Mouse (Mus musculus): ENCODE data around the gene Slc4a4. TPM values are rescaled to one million over a fixed set of nuclear protein-coding genes. Genes with fewer than 3 reads are reported as not detected.

Slc4a4 gene
- total RNA-seq, 2 experiments from 2014 or later = not detected

DNA sequence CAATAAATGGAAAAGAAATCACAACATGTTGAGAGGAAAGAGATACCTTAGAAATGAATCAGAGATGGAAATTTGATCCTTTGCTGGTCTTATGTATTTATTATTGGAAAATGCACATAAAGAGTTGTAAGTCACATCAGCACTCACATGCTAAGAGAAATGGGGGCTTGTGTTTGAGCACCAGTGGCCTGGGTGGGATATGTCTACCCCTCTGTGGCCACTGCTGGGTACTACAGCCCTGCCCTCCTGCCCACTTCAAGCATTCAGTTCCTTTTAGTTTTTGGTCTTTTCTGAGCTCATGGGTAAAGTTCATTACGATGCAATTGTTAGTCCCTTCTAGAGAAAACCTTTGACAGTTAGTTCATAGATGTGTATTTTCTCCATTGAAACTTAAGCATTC, 335.0 kb downstream of the Slc4a4 start:
- no peak for ATAC-seq (replicated peaks; ENCODE audit: low FRiP score, low TSS enrichment, poor library complexity, severe bottlenecking)

- ATAC-seq (replicated peaks; ENCODE audit: low FRiP score, low TSS enrichment, poor library complexity, severe bottlenecking) = no peak
These were observed 336.6 kb downstream of the Slc4a4 start for GRCm38 (mm10) chr5:89223061-89223740.

DNA sequence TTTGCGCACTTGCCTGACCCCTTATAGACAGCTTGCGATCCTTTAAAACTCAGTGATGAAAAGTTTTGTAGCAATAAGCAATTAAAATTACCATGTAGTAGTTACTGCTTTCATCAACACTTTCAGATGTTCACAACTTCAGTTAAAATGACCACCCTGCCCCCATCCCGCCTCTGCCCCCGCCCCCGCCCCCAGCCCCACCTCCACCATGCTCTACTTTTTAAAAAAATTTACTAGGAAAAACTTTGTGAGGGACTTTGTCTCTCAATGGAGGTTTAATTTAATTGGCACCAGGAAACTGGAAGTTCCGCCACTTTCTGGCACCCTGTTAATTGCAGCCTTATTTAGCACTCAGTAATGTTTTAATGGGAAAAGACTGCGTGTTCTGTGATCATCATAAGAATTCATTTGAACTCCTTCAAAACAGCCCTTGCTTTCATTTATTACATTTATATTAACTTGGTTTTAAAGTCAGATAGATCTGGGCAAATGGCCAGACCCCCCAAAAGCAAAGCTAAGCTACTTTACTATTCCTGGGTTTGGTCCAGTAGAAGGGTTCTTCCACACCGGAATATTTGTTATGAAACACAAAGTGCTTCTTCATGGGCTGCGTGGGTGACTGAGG, 337.2 kb downstream of the Slc4a4 start:
- ATAC-seq (replicated peaks; ENCODE audit: low FRiP score, low TSS enrichment, poor library complexity, severe bottlenecking) = no peak

- ATAC-seq (replicated peaks; ENCODE audit: low FRiP score, low TSS enrichment, poor library complexity, severe bottlenecking) = no peak
These were observed 341.3 kb downstream of the Slc4a4 start for GRCm38 (mm10) chr5:89227948-89228347.

GRCm38 (mm10) chr5:89229606-89230005, 343.0 kb downstream of the Slc4a4 start:
- ATAC-seq (replicated peaks; ENCODE audit: low FRiP score, low TSS enrichment, poor library complexity, severe bottlenecking) = no peak

DNA sequence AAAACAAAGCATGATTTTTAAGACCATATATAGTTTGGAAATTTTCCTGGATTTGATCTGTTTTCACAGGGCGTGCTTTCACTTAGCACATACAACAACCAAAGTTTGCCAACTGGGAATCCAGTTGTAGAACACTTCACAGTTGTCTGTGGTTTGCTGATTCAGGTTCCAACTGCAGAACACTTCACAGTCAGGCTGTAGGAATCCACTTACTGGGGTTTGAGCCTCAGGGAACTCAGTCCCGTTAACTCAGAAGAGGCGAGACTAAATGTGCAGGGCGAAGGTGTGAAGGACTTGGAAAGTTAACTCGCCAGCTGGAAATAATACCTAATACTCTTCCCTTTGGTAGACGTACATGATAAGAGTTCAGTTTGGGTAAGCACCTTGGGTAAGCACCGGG, 345.7 kb downstream of the Slc4a4 start:
- no peak for ATAC-seq (replicated peaks; ENCODE audit: low FRiP score, low TSS enrichment, poor library complexity, severe bottlenecking)

- no peak for ATAC-seq (replicated peaks; ENCODE audit: low FRiP score, low TSS enrichment, poor library complexity, severe bottlenecking)
These were observed 365.2 kb downstream of the Slc4a4 start for GRCm38 (mm10) chr5:89251806-89252205.

DNA sequence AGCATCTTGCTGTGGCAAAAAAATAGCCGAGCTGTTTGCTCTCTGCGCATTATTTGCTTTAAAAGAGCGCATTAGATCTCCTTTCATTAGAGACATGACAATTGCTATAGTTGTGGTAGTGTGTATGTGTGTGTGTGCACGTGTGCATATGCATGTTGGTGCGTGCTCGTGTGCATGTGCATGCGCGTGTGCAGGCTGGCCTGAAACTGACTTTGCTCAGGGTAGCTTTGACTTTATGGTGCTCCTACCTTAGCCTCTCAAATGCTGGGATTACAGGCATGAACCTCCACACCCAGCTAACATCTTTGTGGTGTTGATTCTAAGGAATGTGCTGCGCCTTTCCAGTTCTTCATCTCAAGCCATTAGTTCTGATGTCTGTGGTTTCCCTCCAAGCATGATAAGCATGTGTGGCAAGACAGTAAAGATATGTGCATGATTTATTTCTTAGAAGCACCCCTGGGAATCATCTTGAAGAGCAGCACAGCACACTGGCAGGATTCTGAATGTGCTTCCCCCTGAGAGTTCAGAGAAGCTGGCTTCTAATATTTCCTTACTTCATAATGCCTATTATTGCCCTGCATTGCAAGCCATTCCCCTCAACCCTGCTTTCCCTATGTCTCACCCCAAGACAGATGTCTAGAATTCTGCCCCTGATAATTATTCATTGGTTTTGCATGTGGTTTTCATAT, 373.3 kb downstream of the Slc4a4 start:
- no peak for ATAC-seq (replicated peaks; ENCODE audit: low FRiP score, low TSS enrichment, poor library complexity, severe bottlenecking)

- ATAC-seq (replicated peaks; ENCODE audit: low FRiP score, low TSS enrichment, poor library complexity, severe bottlenecking) = no peak
These were observed 390.4 kb downstream of the Slc4a4 start for GRCm38 (mm10) chr5:89277049-89277448.

DNA sequence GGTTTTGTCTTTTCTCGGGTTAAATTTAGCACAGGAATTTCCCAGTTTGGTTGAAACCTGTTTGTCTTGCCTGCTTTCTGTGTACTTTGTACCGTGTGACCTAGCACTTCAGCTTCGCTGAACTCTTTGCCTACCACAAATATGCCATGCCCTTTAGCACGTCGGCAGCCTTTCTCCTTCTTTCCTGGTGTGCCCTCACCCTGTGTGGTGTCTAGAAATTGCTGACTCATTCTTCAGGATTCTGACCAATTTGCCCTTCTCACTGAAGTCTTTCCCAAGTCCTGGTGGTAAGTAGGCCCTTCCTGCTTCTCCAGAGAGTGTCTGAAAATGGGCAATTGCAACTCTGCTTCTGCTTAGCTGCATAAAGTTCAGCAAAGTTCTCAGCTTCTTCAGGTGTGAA, 391.0 kb downstream of the Slc4a4 start:
- no peak for ATAC-seq (replicated peaks; ENCODE audit: low FRiP score, low TSS enrichment, poor library complexity, severe bottlenecking)

DNA sequence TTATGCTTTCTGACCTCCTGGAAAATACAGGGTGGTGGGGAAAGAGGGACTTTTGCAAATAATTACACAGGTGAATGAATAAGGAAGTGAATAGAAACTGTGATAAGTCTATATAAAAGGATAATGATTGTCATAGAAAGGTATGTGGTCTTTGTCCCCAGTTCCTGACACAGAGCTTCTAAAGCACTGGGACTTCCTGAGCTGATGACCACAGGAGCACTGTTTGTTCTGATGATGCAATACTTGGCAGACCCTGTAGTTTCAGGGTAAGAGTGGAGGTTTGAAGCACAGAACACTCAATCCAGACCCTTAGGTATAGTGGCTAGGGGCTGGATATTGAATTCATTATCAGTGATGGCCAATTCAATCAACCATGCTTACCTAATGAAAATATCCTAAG, 391.7 kb downstream of the Slc4a4 start:
- ATAC-seq (replicated peaks; ENCODE audit: low FRiP score, low TSS enrichment, poor library complexity, severe bottlenecking) = no peak

- ATAC-seq (replicated peaks; ENCODE audit: low FRiP score, low TSS enrichment, poor library complexity, severe bottlenecking) = no peak
These were observed 393.8 kb downstream of the Slc4a4 start for GRCm38 (mm10) chr5:89280312-89280863.

Other genes with a start within 250 kb of the Slc4a4 start
- gene Grsf1, start 210.6 kb upstream of the Slc4a4 start, total RNA-seq (2014; fragmentation: Nextera tagmentation) = 65.0 and 69.2 TPM in 2 replicates
- gene Grsf1, start 210.6 kb upstream of the Slc4a4 start, total RNA-seq (2017) = 106 and 108 TPM in 2 replicates
- gene Mob1b, start 166.0 kb upstream of the Slc4a4 start, total RNA-seq (2014; fragmentation: Nextera tagmentation) = 31.0 and 39.9 TPM in 2 replicates
- gene Mob1b, start 166.0 kb upstream of the Slc4a4 start, total RNA-seq (2017) = 13.3 and 19.1 TPM in 2 replicates
- 65.7 and 85.7 TPM in 2 replicates for gene Dck, start 121.8 kb upstream of the Slc4a4 start, total RNA-seq (2014; fragmentation: Nextera tagmentation)
- gene Dck, start 121.8 kb upstream of the Slc4a4 start, total RNA-seq (2017) = 36.8 and 43.3 TPM in 2 replicates